Mouse (Mus musculus) brown adipose tissue, adult 24 weeks (tissue): ENCODE results near the gene Tbc1d15. TPM values are rescaled to one million over a fixed set of nuclear protein-coding genes. Genes with fewer than 3 reads are reported as not detected.

Experiments used
- polyA plus RNA-seq: library from polyadenylated mRNA; stranded (reverse); fragments of >200 nt; gene quantifications from 2 replicates; pipeline ENCODE4 v1.2.4, GENCODE M21; 2012; ENCODE audit not compliant: missing spikeins, insufficient read depth, insufficient read length

The Tbc1d15 gene
- polyA plus RNA-seq, 1 experiment: 49.9 TPM

Other genes with a start within 250 kb of the Tbc1d15 start
- gene Tph2, start 66.4 kb downstream of the Tbc1d15 start, polyA plus RNA-seq: not detected in 2 replicates
- 50.2 and 54.3 TPM in 2 replicates for gene Rab21, start 64.1 kb upstream of the Tbc1d15 start, polyA plus RNA-seq
- 10.9 and 16.0 TPM in 2 replicates for gene Tmem19, start 111.0 kb upstream of the Tbc1d15 start, polyA plus RNA-seq
- gene Thap2, start 133.0 kb upstream of the Tbc1d15 start, polyA plus RNA-seq: 10.6 and 12.8 TPM in 2 replicates
- 11.6 and 20.8 TPM in 2 replicates for gene Zfc3h1, start 133.5 kb upstream of the Tbc1d15 start, polyA plus RNA-seq